12 mouse cellular contexts compared by ENCODE assay signal in the genomic region with DNA sequence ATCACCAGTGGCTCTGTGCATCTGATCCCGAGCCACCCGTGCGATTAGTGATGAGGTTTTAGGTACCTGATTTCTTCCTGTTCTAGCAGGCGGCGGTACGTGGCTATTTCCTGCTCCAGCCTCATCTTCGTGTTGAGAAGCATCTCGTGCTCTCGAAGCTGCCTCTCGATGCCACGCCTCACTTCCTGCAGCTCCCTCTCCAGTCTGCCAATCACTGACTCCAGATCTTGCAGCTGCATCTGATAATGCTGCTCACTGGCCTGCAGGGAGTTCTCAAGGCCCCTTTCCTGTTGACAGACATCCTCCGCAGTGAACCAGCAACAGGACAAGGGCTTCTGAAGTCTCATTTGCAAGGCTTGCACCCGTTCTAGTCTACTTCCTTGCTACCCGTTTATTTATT. TPM values are rescaled to one million over a fixed set of nuclear protein-coding genes. Genes with fewer than 3 reads are reported as not detected.
DNase-seq lines count a peak whose midpoint lies in the region; ATAC-seq and TF ChIP-seq lines count a peak whose summit lies in the region.
"Had no signal": no experiment of that assay in that cellular context is flagged by ENCODE, and none has a peak within 500 bp of the region (broad histone marks: within the 10 kb centered on the region; RNA-seq: fewer than 3 reads in every experiment).

No protein-coding gene starts in this region.

- H3K9ac ChIP-seq in heart, embryonic 16.5 days (ENCODE audit: low read length), result no peak overlapping the region
- H3K9ac ChIP-seq: neural tube, embryonic 15.5 days had no signal

- no peak overlapping the region for H3K27ac ChIP-seq in heart, embryonic 16.5 days (ENCODE audit: low read length)
- H3K27ac ChIP-seq: heart, adult 2 months; midbrain, embryonic 10.5 days; neural tube, embryonic 15.5 days had no signal

- intact Hi-C loops in left cerebral cortex, postnatal 36 days (cut with DNase I), result no loop called here

- H3K36me3 ChIP-seq in heart, embryonic 16.5 days (ENCODE audit: control insufficient read depth, insufficient read depth), result no peaks in the 10 kb centered on the region
- H3K36me3 ChIP-seq: midbrain, embryonic 10.5 days; neural tube, embryonic 15.5 days had no signal

- peak overlapping the region; percentile 27; the same call in 1 of the 2 replicates for H3K4me2 ChIP-seq in heart, embryonic 16.5 days (ENCODE audit: low read depth, low read length)
- H3K4me2 ChIP-seq: neural tube, embryonic 15.5 days had no signal

- no peaks in the 10 kb centered on the region for H3K27me3 ChIP-seq in heart, embryonic 16.5 days (ENCODE audit: control insufficient read depth, insufficient read depth, low read length)
- H3K27me3 ChIP-seq: neural tube, embryonic 15.5 days had no signal

- no peaks in the 10 kb centered on the region for H3K9me3 ChIP-seq in heart, embryonic 16.5 days (replicated peaks; ENCODE audit: control insufficient read depth, low read length)
- H3K9me3 ChIP-seq: midbrain, embryonic 10.5 days; neural tube, embryonic 15.5 days had no signal

- H3K4me3 ChIP-seq in heart, embryonic 16.5 days (ENCODE audit: low read length), result no peak overlapping the region
- H3K4me3 ChIP-seq: heart, adult 2 months; midbrain, embryonic 10.5 days; neural tube, embryonic 15.5 days had no signal

- 29% methylated on average over 14 of the region's 14 CpGs for WGBS in heart, embryonic 16.5 days

- ATAC-seq in heart, embryonic 16.5 days (replicated peaks; ENCODE audit: extremely low read depth, insufficient read depth, low FRiP score), result no peak
- peak; percentile 59; the same call in 1 of the 2 replicates for ATAC-seq in megakaryocyte-erythroid progenitor cell, adult 5-6 weeks (replicated peaks; ENCODE audit: low FRiP score, low TSS enrichment, poor library complexity, severe bottlenecking)

- TF ChIP-seq POLR2A in brain, embryonic 14.5 days (IDR thresholded peaks at IDR 0.05; ENCODE audit: borderline replicate concordance, extremely low read depth, insufficient read depth, insufficient read length, poor library complexity, severe bottlenecking), result no peak

- DNase-seq in heart, adult 9 months (ENCODE audit: low spot score in 2 of 2), result no peak
- DNase-seq in brain, embryonic 14.5 days (ENCODE audit: low read depth), result peak; percentile 26
- DNase-seq in thymus, postnatal 14 days, result peak; percentile 82
- DNase-seq in frontal cortex, adult 2 months (ENCODE audit: extremely low spot score in 1 of 2, low spot score in 1 of 2), result no peak
- no peak for DNase-seq in left cerebral cortex, postnatal 36 days (ENCODE audit: low spot score in 2 of 2)
- DNase-seq in frontal cortex, postnatal 14 days (ENCODE audit: low spot score in 2 of 2), result no peak

- peaks cover 2% of the 10 kb centered on the region; the same call in 1 of the 2 replicates for H3K4me1 ChIP-seq in heart, embryonic 16.5 days (ENCODE audit: control insufficient read depth, insufficient read depth, low read length)
- H3K4me1 ChIP-seq: midbrain, embryonic 10.5 days had no signal

- no peak for TF ChIP-seq CTCF in brain, embryonic 14.5 days (IDR thresholded peaks at IDR 0.05; ENCODE audit: borderline replicate concordance, extremely low read depth, insufficient read depth, insufficient read length)

RNA-seq across cellular contexts. Expression of a gene that starts 5.4 kb away (rescaled TPM):
- polyA plus RNA-seq in heart, embryonic 16.5 days (2015; fragmentation: Nextera tagmentation; extraction: Ambion mirVana), result 3.2 and 4.5 TPM in 2 replicates
- polyA plus RNA-seq in brain, embryonic 14.5 days (2012; rRNA removed), result 1.4 and 2.9 TPM in 2 replicates
- total RNA-seq in megakaryocyte-erythroid progenitor cell, adult 5-6 weeks (2014; fragmentation: Nextera tagmentation), result not detected in 2 replicates
- total RNA-seq in megakaryocyte-erythroid progenitor cell, adult 5-6 weeks (2017), result not detected in 2 replicates
- polyA plus RNA-seq in frontal cortex, adult 2 months (2012; rRNA removed), result 21.4 and 22.9 TPM in 2 replicates
- total RNA-seq in left cerebral cortex, postnatal 36 days (2021), result 10 to 100 TPM; 31.2 to 37.7 TPM

RNA-seq across cellular contexts. Expression of a gene that starts 7.7 kb away (rescaled TPM):
- polyA plus RNA-seq in heart, embryonic 16.5 days (2015; fragmentation: Nextera tagmentation; extraction: Ambion mirVana), result 161 and 177 TPM in 2 replicates
- 162 and 270 TPM in 2 replicates for polyA plus RNA-seq in brain, embryonic 14.5 days (2012; rRNA removed)
- total RNA-seq in megakaryocyte-erythroid progenitor cell, adult 5-6 weeks (2014; fragmentation: Nextera tagmentation), result 113 and 114 TPM in 2 replicates
- total RNA-seq in megakaryocyte-erythroid progenitor cell, adult 5-6 weeks (2017), result 223 and 323 TPM in 2 replicates
- 93.5 and 97.6 TPM in 2 replicates for polyA plus RNA-seq in frontal cortex, adult 2 months (2012; rRNA removed)
- 10 to 100 TPM; 53.0 to 65.2 TPM for total RNA-seq in left cerebral cortex, postnatal 36 days (2021)

RNA-seq across cellular contexts. Expression of a gene that starts 46.6 kb away (rescaled TPM):
- polyA plus RNA-seq in heart, embryonic 16.5 days (2015; fragmentation: Nextera tagmentation; extraction: Ambion mirVana), result not detected in 2 replicates
- 0.08 TPM in 1 of 2 replicates, not detected in the other for polyA plus RNA-seq in brain, embryonic 14.5 days (2012; rRNA removed)
- total RNA-seq in megakaryocyte-erythroid progenitor cell, adult 5-6 weeks (2014; fragmentation: Nextera tagmentation), result not detected in 2 replicates
- total RNA-seq in megakaryocyte-erythroid progenitor cell, adult 5-6 weeks (2017), result not detected in 2 replicates
- not detected in 2 replicates for polyA plus RNA-seq in frontal cortex, adult 2 months (2012; rRNA removed)
- not detected for total RNA-seq in left cerebral cortex, postnatal 36 days (2021)
- total RNA-seq: heart, adult 2 months had no signal
- polyA plus RNA-seq: heart, adult 2 months; kidney, embryonic 14.5 days; midbrain, embryonic 10.5 days; neural tube, embryonic 15.5 days had no signal

Comparison
In these comparisons a context has a peak if more than half of its experiments do, and no peak if none do; other contexts are left out.
1. DNase-seq: peak in brain, embryonic 14.5 days (single experiment) and thymus, postnatal 14 days (single experiment); none in heart, adult 9 months (0 of 2), frontal cortex, adult 2 months (0 of 2), left cerebral cortex, postnatal 36 days (0 of 2) and frontal cortex, postnatal 14 days (0 of 2).